Mouse (Mus musculus): Measurements from ENCODE around the gene Gm10197.
A peak's percentile ranks its signal among the peaks of the same experiment; 100 is the strongest.

The Gm10197 gene

DNA sequence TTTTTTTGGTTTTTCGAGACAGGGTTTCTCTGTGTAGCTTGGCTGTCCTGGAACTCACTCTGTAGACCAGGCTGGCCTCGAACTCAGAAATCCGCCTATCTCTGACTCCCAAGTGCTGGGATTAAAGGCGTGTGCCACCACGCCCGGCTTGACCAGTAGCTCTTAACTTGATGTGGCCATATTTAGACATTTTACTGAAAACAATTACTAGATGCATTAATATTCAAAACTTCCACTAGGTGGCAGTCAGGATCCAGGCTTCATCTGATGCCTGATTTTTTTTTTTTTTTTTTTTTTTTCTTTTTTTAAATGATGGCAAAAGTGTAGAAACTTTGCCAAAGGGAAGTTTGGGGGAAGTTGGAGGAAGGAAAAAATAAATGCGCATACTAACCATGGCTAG is 23.0 kb upstream of the Gm10197 start:
- peak; percentile 77 for DNase-seq (ENCODE audit: low read depth, low spot score)

DNA sequence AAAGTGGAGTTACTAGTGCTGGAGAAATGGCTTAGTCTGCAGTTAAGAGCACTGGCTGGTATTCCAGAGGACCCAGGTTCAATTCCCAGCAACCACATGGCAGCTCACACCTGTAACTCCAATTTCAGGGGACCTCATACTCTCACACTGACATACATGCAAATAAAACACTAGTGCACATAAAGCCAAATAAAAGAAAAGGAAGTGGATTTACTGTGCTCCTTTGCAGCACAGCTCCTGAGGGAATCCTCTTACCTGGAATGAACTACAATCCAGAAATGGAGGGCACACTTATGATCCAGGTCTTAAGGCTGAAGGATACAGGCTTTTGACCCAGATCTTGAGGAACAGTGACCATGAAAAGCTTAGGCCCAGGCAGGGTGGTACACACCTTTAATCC is 22.1 kb upstream of the Gm10197 start:
- DNase-seq (ENCODE audit: low read depth, low spot score), result no peak

DNA sequence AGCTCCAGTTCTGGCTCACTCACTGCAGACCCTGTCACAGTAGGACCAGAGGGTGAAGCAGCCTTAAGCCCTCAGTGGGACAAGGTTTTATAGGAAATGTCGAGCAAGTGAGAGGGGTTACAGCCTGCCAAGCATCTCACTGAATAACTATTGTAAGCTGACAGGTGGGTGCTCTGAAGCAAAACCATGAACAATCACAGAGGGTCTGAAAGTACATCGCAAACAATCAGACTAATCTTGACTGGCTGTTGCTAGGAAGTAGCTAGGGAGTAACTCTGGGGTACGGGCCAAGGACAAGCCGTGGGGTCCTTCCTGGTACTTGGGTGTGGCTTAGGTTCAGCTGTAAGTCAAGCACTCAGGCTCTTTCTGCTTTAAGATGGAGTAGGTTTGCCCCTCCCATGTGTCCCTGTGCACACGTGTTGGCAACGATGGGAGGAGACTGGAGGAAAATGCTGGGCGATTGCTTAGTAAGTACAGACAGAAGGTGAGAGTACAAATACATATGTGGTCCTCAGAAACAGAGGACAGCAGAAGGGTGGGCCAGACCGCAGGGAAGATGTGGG is 21.3 kb upstream of the Gm10197 start:
- DNase-seq (ENCODE audit: low read depth, low spot score), result no peak

DNA sequence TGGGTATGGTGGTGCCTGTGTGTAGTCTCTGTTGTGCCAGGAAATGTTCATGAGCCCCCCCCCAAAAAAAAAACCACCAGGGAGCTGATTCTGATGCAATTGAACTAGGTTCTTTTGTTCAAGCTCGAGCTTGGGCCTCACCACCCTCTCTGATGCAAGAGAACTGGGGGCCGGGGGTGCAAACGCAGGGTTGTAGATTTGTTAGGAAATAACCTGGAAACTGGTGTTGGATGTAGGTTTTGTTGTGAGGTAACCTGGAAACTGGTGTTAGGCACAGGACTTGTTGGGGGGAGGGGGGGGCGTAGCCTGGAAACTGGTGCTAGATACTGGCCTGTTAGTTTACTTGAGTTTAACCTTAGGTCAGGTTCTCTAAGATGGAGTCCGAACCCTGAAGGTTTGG is 20.2 kb upstream of the Gm10197 start:
- no peak for DNase-seq (ENCODE audit: low read depth, low spot score)

DNA sequence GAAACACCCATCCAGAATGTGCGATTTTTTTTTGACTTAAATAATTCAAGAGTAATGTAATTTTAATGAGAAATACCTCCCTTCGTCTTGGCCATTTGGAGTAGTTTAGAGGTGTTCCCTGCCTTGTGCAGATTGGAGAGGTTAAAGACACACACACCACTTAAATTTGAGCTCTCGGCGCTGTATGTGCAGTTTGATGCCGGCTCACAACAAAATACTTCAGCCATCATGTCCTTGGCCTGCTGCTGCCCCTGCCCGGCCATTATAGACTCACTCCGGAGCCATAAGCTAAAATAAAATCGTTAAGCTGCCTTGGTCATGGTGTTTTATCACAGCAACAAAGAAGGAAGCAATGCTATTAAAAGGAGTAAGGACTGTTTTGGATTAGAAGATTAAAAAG is 19.8 kb upstream of the Gm10197 start:
- DNase-seq (ENCODE audit: low read depth, low spot score), result no peak

DNA sequence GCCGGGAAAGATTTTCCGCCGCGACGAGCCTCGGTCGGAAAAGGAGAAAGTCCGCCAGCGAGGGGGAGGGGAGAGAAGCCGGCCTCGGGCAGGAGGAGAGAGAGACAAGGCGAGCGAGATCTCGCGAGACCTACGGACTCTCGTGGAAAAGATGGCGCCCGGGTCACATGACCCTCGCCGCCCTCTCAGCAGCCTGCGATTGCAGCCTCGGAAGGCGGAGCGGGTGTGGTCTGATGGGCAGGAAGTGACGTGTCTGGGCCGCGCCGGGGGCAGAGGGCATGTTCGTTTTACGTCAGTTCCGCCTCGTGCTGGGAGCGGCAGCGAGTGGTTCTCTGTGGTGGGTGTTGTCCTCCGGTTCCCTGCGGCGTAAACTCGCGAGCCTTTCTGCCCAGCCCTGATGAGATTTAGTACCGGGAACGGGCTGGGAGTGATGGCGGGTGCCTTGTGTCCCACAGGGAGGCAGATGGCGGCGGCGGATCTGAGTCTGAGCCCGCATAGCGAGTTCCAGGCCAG is 19.0 kb upstream of the Gm10197 start, which contains the start of gene Smndc1:
TSS of gene Smndc1 (minus strand) at position 84 of the 513 bp plus-strand sequence.
- peak; percentile 100 for DNase-seq (ENCODE audit: low read depth, low spot score)

DNA sequence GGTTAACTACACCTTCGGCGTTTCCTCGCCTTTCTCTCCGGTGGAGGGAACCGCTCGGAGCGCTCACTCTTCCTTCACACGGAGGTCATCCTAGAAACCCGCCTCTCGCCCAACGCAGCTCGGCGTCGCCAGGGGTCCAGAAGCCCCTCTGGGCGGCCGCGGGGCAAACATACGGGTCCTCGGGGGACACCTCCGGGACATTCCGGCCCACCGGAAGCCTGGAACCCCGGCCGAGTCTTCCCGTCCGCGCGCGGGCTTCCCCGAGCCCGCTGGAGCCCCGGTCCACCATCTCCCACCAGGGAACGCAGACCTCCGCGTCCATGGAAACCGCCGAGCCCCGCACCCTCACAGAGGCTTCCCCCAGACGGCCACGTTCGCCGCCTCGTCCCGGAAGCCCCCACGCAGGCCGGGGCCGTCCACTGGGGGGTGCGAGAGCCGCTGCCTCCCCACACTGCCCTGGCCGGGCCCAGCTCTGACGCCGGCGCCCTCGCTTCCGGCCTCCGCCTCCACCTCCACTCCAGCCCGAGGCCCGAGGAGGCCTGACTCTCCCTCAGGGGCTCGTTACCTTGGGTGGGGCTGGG is 18.4 kb upstream of the Gm10197 start:
- DNase-seq (ENCODE audit: low read depth, low spot score), result peak; percentile 54

DNA sequence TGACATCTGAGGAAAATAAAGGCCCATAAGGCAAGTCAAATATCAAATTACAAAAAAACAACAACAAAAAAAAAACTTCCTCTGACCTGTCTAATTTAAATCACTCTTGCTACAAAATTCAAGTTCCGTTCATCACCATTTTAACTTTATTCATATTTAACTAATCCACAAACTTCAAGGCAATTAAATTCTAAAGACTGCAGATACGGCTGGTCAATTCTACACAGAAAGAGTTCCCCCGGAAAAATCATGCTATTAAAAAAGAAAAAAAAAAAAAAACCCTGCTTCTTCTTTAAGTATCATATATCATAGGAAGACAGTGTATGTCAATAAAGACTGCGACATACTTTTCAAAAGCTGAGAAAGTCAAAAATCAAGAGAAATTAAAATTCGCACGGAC is 17.9 kb upstream of the Gm10197 start:
- no peak for DNase-seq (ENCODE audit: low read depth, low spot score)

DNA sequence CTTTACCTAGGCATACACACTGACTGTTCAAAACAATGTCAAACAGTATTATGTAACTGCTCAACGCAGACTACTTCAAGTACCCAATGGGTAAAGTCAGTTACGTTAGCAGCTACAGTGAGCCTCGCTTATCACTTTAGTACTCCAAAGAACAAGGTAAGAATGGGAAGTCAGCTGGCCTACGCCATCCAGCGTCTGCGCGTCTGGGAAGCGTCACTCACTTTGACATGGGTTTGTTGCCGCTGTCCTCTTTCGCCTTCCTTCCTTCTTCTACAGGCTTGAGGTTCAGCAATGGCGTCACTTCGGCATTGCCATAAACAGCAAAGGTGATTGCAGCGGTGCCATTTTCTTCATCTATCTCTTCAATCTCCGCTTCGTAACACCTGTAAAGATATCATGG is 11.8 kb upstream of the Gm10197 start:
- no peak for DNase-seq (ENCODE audit: low read depth, low spot score)

DNA sequence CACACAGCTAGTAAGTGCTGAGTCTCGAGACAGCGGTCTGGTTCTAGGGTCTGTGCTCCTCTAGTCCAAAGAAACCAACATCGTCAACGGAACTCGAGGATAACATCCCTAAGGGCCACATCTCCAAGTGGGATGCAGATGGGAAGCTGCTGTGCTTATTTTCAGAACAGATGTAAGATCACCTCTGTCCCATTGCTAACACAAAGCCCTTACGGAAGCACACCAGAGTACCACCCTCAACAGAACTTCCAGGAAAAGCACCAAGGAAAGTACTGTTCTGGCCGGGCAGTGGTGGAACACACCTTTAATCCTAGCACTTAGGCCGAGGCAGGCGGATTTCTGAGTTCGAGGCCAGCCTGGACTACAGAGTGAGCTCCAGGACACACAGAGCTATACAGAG is 6.9 kb upstream of the Gm10197 start:
- no peak for DNase-seq (ENCODE audit: low read depth, low spot score)

DNA sequence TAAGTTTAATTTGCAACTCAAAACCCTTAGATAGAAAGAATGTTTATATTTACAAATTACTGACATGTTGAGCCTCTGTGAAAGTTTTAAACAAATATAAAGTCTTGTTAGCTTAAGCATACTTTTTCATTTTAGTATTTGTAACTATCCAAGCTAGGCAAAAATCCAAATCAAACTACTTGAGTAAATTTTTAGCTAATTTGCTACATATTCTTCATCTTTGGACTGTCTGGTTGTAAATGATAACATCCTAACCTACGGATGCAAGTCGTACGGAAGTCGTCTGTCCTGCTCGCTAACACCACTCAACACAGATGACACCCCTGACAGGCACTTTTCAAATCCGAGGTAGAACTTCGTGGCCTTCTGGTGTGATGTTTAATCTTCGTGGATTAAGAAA is 6.1 kb upstream of the Gm10197 start:
- DNase-seq (ENCODE audit: low read depth, low spot score), result no peak

DNA sequence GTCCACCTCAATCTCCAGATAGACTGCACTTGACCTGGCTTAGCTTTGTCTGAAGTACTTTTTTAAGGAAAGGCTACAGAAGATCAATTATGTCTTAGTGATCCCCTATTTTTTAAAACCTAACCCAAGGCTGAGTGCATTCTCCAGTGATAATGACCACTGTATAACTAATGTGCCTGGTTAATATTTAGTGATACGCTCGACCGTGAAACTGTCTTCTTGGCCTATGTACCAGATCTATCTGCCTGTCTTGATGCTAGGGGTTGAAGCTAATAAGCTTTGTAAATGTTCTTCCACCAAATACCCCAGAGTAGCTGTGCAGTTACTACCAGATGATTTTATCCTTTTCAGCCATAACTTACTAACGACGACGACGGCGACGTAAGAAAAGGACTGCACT is 4.2 kb upstream of the Gm10197 start:
- DNase-seq (ENCODE audit: low read depth, low spot score), result no peak

DNA sequence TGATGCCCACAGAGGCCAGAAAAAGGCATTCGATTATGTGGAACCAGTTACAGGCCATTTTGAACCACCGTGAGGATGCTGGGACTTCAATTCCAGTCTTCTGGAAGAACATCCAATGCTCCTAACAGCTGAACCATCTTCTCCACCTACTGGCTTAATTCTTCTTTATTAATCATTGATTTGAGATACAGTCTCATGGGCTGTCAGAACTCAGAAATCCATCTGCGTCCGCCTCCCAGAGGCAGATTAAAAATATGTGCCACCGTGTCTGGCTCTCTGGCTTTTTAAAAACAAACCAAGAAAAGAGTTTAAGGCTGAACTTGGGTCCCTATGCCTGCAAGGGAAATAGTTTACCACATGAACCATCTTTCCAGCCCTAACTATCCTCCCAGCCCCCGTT is 3.7 kb upstream of the Gm10197 start:
- no peak for DNase-seq (ENCODE audit: low read depth, low spot score)

DNA sequence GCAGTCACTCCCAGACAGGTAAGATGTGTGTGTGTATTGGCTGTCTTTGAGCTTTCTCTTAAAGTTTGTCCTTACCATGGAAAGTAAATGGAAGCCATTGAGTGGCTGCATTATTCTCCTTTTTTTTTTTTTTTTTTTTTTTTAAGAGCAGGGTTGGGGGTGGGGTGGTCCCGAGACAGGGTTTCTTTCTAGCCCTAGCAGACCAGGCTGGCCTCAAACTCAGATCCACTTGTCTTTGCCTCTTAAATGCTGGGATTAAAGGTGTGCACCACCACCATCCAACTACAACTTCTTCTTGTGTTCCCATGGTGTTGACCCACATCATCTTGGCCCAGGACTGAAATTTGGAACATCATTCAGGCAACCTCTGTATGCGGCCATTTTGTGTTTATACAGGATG is 2.0 kb upstream of the Gm10197 start:
- DNase-seq (ENCODE audit: low read depth, low spot score), result no peak

DNA sequence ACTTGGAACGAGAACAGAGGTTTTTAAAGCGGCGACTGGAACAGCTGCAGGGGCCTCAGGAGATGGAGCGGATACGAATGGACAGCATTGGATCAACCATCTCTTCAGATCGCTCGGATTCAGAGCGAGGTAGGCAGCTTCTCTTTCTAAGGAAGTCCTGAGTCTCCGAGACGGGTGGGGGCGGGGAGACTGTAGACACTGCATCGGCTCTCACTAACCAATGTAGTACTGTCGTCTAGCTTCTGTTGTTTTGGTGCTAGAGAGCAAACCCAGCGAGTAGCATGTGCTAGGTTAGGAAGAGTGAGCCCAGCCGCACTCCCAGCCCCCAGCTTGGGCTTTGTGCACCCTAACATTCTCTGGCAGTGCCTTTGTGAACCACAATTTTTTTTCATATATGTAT is 1.3 kb downstream of the Gm10197 start:
- DNase-seq (ENCODE audit: low read depth, low spot score), result no peak

DNA sequence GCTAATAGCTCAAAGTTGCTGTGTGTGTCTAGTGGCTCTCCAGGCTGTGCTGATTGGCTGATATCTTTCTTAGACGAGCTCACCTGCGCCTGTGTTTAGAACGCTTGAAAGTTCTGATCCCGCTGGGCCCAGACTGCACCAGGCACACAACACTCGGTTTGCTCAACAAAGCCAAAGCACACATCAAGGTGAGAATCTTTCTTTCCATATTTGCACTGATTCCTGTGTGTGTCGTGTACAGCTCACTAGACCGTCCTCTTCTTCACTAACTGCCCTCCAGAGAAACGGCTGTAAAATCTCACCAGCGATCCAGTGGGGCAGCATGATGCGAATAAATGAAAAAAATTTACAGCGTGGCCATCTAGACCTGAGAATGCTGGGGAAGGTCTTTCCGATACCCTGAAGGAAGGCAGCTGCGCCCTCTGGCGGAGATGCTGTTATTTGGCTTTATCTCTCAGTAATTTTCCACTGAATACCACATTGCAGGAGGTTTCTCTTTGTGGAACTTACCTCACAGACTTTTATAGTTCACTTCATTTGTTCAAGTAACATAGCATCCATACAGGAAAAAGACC is 2.0 kb downstream of the Gm10197 start:
- peak; percentile 86 for DNase-seq (ENCODE audit: low read depth, low spot score)

DNA sequence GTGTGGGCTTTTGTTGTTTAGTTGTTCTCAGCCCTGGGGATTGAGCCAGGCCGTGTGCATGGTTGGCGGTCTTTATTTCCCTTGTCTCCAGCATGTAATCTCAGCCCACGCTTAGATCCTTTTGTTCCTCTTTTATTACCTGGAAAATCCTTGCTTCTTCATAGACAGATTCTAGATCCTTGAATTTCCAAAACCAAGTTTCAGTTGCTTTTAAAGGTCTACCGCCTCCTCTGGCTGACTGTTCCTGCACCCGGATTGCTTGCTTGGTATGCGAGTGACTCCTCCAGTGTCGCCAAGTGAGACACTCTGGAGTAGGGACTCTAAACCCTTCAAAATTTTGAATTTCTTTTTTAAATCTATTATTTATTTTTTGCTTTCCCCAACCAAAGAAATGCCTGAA is 4.7 kb downstream of the Gm10197 start:
- DNase-seq (ENCODE audit: low read depth, low spot score), result no peak

DNA sequence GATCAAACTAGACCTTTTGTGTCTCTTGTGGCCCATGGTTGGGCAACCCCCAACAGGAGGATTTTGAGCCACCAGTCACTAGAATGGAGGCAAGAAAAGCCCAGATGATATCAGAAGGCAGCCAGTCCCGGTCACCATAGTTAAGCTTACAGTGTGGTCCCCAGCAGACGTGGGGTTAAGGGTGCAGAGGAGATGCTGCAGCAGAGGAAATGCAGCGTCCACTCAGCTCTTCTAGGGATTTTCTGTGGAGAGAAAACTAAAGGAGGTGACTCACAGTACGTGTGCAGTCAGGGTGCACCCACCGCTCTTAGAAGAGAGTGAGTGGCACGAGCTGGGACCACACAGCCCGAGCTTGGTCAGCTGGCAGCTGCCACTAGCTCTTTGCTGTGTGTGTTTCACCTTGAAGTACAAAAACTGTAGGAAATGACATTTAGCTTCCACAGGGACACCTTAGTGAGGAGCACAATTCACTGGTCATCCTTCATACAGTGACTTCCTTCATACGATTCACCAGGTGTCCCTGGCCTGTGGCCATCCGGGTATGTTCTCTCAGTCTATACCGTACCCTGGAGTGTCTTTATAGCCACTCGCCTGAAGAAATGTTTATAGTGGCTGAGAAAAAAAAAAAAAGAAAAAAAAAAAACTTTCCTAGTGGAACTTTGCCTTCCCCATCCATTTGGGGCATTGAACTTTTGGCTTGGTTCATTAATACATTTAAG is 5.3 kb downstream of the Gm10197 start:
- no peak for DNase-seq (ENCODE audit: low read depth, low spot score)

DNA sequence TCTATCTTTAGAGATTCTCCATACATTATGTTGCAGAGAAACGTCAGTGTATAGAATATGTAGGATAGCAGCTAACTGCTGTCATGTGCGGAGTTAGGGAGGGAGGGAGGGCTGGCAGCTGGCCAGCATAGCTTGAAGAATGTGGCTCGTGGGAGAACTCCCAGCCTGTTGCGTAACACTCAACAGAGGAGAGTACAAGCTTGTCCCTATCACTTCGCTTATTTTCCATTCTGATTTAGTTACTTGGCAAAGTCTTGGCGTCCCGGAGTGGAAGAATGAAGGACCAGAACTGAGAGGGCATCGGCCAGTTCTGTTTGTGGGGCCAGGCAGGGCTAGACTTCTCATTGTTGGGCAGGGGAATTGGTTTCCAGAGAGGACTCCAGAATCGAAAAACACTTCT is 6.6 kb downstream of the Gm10197 start:
- DNase-seq (ENCODE audit: low read depth, low spot score), result peak; percentile 79

DNA sequence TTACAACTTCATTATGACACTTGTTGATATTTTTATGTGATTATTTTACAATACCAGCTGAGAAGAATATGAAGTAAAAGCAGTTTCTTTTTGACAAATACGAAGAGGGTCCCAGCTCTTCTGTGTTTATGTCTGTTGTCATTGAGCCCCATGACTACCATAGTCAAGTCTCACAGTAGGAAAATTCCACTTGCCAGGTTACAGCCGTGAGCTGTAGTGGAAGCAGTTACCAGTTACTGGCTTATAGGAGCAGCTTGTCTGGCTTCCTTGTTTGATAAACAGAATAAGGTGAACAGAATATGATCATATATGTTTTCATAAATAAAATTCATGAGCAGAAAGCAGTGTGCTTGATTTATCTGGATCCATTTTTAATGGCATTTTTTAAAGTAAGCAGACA is 7.0 kb downstream of the Gm10197 start:
- DNase-seq (ENCODE audit: low read depth, low spot score), result no peak

DNA sequence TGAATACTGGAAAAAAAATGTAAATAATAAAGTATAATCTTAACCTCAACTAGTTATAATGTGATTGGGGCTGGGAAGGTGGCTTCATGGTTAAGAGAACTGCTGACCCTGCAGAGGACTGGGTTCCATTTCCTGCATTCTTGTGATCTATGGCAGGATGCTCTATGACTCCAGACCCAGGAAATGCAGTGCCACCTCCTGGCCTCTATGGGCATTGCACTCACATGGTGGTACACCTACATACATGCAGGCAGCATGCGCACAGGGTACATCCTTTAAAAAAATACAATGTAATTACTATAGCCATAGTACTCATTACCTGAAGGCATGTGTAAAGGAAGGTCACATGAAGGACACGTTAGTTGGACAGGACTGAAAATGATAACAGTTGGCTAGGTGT is 8.6 kb downstream of the Gm10197 start:
- peak; percentile 39 for DNase-seq (ENCODE audit: low read depth, low spot score)

DNA sequence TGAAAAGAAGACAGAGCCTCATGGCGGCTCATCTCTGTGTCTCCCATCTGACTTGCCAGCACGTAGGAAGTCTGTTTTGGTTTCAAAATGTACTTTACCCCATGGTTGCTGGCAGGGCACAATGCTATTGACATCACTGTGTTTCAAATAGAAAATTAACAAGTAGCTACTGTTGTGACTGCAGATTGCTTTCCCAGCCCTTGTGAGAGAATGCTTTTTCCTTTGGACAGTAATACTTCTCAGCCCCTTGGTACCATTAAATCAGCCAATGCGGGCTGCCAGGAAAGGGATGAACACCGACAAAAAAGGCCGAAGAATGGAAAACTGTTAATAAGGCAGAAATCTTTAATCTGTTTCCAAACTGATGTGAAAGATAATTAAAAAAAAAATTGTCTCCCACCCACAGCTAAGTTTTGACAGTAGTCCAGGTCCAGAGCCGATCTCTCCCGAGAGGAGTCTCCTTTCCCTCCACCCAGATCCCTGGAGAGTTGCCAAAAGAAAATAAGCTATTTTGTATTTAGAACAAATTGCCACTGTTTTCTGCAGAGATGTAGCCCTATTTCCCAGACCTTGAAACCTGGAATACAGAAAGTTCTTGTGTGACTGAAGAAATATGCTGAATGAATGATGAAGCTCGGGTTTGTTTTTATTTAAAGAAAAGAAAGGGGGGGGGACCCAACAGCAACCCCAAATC is 11.2 kb downstream of the Gm10197 start:
- DNase-seq (ENCODE audit: low read depth, low spot score), result no peak

Measured in mesoderm, embryonic 11.5 days (tissue).